Mouse (Mus musculus): ENCODE data around the gene Osbpl2.

Osbpl2 gene

DNA sequence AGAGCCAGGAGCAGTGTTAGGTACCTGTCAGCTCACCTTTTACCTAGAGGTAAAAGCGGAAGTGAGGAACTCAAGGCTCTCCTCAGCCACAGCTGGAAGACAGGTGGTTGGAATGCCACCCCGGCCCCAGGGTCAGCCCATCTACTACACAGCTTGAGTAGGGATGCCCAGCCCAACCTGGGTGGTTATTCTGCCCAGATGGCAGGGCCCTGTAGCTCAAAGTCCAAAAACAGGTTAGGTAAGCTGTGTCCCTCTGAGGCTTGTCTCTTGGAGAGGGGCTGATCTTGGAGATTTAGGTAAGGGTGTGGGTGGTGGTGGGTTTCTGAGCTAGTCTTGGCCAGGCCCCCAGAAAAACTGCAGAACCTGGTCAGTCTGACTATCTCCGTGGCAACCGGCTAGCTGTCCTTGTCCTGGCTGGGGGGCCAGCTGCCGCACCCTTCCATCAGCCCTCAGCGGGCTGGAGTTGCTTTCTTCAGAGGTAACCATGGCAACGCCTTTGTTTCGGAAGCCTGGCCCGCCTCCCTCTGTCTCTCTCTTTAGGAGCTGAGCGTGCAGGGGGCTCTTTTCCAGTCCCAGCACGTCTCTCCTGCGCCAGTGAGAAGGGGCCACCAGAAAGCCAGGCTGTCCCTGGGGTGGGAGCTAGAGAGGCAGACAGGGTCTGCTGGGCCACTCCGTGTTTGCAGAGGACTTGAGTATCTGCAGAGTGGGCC lies 1.5 kb upstream of the Osbpl2 start:
- TF ChIP-seq GATA4 (IDR thresholded peaks at IDR 0.05; ENCODE audit: insufficient replicate concordance, low read length) = no peak

DNA sequence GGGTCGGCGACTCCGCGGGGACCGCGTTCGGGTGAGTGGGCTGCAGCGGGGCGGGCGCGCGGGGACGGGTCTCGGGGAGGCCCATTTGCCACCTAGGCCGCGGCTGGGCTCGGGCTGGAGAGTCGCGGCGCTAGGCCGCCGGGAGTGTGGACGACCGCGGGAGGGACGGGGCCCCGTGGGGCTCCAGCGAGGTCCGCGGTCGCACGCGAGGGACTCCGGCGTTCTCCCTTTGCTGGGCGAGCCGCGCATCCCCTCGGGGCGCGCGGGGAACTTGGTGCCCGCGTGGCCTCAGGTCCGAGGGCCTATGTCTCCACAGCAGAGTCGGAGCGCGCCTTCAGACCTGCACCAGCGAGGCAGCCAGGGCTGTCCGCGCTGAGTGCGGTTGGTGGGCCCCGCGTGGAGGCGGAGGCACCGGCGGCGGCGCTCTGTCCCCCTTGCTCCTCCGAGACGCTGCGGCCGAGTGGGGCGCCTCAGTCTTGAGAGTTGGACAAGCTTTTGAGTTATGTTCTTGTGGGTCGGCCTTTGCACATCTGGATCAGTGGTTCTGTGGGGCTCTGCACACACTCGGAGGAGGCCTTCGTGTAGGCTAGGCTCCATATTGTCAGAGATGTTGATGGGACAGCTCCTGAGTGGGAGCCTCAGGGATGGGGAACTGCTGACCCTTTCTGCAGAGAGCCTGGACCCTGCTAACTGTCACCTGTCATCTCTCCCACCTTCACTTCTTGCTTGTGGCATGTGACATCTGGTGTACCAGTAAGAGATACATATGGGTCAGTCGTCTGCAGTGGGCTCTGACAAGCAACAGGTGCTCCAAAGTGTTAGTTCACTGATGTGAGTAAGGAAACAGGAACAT lies 559 bp downstream of the Osbpl2 start:
- TF ChIP-seq GATA4 (IDR thresholded peaks at IDR 0.05; ENCODE audit: insufficient replicate concordance, low read length) = no peak

DNA sequence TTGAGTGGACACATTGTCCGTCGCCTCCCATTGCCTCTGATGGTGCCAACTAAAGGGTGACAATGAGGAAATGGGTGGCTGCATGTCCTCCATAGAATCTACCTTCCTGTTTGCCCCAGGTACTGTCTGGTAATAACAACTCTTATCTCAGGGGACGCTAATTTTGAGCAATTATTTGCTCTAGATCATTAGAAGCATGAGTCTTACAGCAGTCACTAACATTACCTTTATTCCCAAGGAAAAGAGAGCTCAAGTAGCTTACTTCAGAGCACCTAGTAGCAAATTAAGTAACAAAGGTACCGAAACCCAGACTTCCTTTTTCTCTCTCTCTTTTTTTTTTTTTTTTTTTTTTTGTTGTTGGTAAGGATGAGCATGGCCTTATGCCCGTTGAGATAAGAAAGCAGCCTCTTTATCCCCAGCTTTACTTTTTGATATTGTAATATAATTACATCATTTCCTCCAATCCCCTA lies 1.2 kb downstream of the Osbpl2 start:
- no peak for TF ChIP-seq GATA4 (IDR thresholded peaks at IDR 0.05; ENCODE audit: insufficient replicate concordance, low read length)

DNA sequence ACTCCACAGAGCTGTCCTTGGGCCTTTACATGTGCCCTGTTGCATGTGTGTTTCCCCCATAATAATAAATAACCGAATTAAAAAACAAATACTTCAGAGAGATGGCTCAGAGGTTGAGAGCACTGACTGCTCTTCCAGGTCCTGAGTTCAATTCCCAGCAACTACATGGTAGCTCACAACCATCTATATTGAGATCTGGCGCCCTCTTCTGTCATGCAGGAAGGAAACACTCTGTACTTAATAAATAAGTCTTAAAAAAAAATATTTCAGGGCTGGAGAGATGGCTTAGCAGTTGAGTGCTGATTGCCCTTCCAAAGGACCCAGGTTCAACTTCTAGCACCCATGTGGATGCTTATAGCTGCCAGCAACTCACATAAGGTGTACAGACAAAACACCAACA lies 5.1 kb downstream of the Osbpl2 start:
- TF ChIP-seq GATA4 (IDR thresholded peaks at IDR 0.05; ENCODE audit: insufficient replicate concordance, low read length) = no peak

DNA sequence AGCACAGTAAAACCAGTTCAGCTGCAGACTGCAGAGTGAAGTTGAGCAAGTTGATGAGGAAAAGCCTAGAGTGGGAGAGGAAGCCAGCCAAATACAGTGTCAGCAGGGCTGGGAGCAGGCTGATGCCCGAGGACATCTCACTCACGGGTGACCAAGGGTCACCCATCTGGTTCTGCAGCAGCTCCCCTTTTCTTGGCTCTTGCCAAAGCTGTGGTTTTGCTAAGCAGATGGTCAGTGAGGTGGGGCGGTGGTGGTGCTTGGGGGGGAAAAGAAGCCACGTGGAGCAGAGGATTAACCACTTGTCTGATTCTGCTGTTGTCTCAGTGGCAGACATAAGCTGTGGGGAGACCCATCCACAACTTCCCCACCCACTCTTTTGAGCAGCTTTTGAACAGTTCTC lies 7.1 kb downstream of the Osbpl2 start:
- no peak for TF ChIP-seq GATA4 (IDR thresholded peaks at IDR 0.05; ENCODE audit: insufficient replicate concordance, low read length)

DNA sequence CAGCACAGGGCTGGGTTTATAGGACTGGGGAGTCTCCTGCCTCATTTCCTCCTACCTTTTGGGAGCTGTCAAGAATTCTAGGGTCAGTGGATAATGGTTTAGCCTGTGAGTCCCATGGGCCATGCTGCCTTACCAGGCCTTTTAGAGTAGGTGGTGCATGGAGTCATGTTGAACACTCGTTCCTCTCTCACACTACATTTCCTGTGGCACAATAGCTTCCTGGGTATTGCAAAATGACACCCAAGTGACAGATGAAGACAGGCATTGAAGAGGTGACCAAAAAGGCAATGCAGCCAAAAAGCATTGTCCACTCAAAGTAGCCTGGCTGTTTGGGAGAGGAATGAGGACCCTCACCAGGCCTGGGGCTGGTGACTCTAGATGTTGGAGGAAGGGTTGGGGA lies 8.6 kb downstream of the Osbpl2 start:
- no peak for TF ChIP-seq GATA4 (IDR thresholded peaks at IDR 0.05; ENCODE audit: insufficient replicate concordance, low read length)

DNA sequence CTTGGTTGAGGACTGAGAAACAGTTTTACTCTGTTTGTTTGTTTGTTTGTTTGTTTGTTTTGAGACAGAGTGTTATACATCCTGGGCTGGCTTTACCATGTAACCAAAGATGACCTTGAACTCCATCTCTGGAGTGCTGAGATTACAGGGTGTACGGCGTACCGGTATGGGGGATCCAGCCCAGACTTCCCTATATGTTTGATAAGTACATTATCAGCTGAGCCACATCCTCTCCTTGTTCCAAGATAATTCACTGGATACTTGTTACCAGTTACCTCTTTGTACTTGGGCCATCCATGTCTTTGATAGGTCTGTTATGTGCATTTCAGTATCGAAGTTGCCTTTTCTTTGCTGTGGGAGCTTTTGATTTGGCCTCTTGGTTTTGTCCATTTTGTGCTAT lies 14.1 kb downstream of the Osbpl2 start:
- TF ChIP-seq GATA4 (IDR thresholded peaks at IDR 0.05; ENCODE audit: insufficient replicate concordance, low read length) = no peak

DNA sequence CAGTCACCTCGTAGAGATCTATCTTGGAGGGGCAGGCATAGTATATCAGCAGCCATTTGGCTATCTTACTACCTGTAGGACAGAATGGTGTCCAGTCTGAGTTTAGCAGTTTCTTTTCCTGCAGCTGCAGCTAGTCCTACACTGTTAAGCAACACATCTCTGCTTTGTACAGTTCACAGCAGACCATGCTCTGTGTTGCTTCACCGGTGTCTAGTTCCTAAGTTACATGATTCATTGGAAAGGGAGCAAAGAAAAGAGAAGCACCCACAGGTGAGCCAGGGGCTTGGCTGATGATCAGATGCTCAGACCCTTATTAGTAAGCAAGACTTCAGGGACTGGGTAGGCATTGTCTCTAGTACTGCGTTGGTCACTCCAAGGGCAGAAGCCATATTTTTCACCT lies 14.8 kb downstream of the Osbpl2 start:
- TF ChIP-seq GATA4 (IDR thresholded peaks at IDR 0.05; ENCODE audit: insufficient replicate concordance, low read length) = no peak

DNA sequence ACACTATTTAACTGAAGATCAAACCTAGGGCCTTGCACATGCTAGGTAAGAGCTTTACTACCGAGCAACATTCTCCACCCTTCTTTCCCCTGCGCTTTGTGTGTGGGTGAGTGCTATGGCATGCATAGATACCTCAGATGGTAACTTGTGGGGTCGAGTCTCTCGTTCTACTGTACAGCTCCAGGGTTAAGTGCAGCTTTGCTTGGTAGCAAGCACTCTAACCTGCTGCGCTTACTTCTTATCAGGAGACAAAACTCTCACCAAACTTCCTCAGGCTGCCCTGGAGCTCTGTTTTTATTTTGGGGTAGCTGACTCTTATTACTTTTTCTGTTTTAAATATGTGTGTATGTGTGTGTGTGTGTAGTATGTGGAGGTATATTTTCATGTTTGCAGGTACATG lies 16.3 kb downstream of the Osbpl2 start:
- no peak for TF ChIP-seq GATA4 (IDR thresholded peaks at IDR 0.05; ENCODE audit: insufficient replicate concordance, low read length)

DNA sequence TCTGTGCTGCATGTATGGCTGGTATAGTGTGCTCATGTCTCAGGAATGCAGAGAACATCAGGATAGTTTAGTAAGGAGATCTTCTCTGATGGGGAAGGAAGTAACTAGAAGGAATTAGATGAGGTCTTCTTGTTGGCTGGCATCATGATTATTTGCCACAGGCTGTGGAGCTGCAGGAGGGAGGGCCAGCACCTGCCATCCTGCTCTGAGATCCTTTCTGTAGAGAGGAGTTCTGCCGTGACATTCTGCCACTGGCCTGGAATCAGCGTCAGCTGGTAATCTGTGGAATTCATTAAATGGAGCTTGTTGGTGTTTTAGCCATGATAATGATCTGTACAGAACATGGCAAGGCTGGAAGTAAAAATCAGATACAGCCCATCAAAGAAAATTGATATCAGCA lies 27.0 kb downstream of the Osbpl2 start:
- no peak for TF ChIP-seq GATA4 (IDR thresholded peaks at IDR 0.05; ENCODE audit: insufficient replicate concordance, low read length)

DNA sequence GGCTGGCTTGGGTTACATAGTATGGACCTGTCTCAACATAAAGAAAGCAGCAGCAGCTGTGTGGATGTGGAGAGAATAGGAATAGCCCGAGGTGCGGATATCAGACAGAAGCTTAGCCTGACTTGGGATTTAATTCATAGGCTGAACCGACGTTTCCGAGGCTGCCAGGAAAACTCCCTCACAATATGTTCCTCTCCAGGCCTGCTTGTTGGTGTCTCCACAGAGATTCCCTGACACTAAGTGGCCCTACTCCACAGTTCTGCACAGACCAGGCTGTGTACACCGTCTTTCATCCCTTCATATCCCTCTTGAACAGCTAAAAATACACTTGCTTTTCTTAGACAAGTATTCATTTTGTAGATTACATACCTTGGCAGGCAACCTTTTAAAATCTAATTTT lies 28.3 kb downstream of the Osbpl2 start:
- no peak for TF ChIP-seq GATA4 (IDR thresholded peaks at IDR 0.05; ENCODE audit: insufficient replicate concordance, low read length)

DNA sequence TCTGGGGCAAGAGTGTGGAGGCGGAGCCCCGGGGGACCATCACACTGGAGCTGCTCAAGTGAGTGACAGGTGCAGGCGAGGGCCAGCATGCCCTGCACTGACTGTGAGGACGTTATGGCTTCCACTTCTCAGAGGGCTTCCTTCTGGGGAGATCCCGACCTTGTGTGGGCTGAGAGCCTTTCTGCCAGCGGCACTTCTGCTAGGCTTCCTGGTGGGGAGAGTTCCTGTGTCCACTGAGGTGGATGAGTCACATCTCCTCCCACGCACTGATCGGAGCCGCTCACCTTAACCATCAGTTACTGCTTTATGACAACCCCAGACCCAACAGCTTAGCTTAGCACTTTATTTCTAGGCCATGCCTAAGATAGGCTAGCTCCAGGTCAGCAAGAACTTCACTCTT lies 29.4 kb downstream of the Osbpl2 start:
- no peak for TF ChIP-seq GATA4 (IDR thresholded peaks at IDR 0.05; ENCODE audit: insufficient replicate concordance, low read length)

DNA sequence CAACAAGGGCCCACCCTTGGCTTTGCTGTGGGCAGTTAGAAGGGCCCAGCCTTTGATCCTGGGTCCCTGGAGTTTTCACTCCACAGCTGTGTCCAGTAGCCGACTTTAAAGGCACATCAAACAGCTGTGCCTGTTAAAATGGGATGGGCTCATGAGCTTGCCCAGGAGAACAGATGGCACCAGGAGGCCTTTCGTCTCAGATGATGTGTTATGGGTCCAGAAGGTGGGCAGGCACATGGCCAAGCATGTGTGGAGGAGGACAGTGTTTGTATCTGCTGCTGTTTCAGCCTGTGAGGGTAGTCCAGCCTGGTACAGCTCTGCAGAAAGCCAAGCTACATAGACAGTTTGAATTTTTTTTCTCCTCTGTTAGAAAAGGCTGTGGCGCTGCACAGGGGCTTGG lies 35.7 kb downstream of the Osbpl2 start:
- TF ChIP-seq GATA4 (IDR thresholded peaks at IDR 0.05; ENCODE audit: insufficient replicate concordance, low read length) = no peak

DNA sequence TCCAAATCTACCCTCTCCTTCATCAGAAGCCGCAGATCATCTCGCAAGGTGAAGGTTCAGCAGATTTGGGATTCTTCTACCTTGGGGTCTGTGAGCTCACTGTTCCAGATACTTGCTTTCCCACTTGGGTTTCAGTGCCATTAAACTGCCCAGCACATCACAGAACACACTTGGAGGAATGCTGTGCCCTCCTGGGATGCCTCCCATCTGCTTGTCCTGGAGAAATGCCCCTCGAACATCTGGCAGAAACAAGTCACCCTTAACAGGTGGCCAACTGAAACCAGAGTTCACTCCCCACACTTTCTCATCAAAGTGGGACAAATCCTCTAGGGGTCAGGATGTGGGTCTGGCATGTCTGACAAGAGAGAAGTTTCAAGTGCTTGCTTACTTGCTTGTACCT lies 39.5 kb downstream of the Osbpl2 start:
- TF ChIP-seq GATA4 (IDR thresholded peaks at IDR 0.05; ENCODE audit: insufficient replicate concordance, low read length) = no peak

DNA sequence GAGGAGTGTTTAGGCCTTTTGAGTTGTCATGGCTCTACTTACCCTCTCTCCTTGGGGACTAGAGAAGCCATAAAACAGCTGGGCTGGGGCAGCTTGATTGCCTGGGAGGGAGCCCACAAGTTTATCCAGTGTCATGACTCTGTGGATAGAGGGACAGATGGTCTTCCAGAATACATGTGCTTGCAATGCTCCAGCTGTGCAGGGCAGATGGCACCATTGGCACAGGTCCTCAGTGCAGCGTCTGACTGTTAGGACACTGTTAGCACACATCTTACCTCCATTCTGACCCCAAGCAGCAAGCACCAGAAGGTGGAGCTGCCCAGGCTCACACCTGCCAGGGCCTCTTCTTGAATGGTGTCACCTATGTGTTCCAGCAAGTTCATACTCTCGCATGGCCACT lies 46.7 kb downstream of the Osbpl2 start:
- no peak for TF ChIP-seq GATA4 (IDR thresholded peaks at IDR 0.05; ENCODE audit: insufficient replicate concordance, low read length)

DNA sequence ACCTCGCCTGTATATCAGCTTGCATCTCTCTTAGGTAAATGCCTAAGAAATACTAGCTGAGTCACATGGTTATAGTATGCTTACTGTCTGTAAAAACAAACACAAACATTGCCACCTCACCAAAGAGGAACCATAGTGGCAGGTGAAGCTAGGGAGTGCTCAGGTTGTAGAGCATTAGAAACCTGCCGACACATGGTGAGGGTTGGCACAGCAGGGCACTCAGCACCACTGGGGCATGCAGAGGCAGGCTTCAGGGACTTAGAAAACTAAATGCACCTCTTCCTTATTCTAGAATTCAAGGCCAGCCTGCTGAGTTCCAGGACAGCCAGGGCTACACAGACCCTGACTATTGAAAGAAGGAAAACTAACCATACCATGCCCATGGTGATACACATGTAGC lies 47.8 kb downstream of the Osbpl2 start:
- no peak for TF ChIP-seq GATA4 (IDR thresholded peaks at IDR 0.05; ENCODE audit: insufficient replicate concordance, low read length)

All from liver, adult (tissue).